Mouse (Mus musculus) bone marrow, adult 2 months (tissue): Measurements from ENCODE around the gene Bcas2.

ENCODE experiments used
- CTCF ChIP-seq: fragments of 200-500 bp; IDR thresholded peaks from 2 replicates; pipeline ENCODE4 v1.5.1; 2011; ENCODE audit warnings: low read length, control low read depth; ENCODE audit not compliant: control insufficient read depth, insufficient read depth
- POLR2A ChIP-seq: fragments of 200-500 bp; IDR thresholded peaks from 2 replicates; pipeline ENCODE4 v1.6.1; 2011; ENCODE audit warnings: low read depth, mild to moderate bottlenecking, control low read depth, low read length, borderline replicate concordance; ENCODE audit not compliant: control insufficient read depth

DNA sequence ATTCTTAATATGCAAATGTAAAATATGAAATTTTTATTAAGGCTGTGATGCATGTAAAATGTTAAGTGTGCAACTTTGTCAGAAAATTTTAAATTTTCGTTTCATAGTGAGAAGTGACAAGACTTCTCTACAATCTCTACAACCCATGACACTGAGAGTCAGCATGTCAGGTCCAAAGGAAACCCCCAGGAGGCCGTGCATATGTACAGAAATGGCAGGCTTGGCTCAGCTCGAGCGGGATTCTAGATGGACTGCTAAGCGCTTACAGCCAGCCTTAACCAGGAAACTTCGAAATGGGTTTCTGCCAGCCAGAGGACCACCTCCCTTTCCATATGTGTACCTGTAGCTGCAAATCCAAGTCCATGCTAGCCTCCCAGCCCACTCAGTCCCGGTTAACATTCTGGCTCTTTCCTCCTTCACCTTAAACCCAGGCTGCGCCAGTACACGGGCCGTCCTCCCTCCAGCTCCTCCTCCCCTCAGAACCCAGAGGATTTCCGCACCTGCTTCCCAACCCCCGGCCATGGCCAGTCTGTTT is 52.8 kb downstream of the Bcas2 start:
- TF ChIP-seq POLR2A (no peak), CTCF (no peak)
